Mouse (Mus musculus) C3H10T1/2 (cell line): Measurements from ENCODE around the gene Gm45233. TPM values are rescaled to one million over a fixed set of nuclear protein-coding genes. Genes with fewer than 3 reads are reported as not detected.

Experiments
- polyA plus RNA-seq, 2 experiments: library from polyadenylated mRNA; unstranded; fragments of >200 nt; fragmentation: generic; extraction: Trizol; gene quantifications; one replicate each; pipeline ENCODE4 v1.2.1; 2012; ENCODE audit warnings: missing spikeins in 2 of 2

The Gm45233 gene
- polyA plus RNA-seq: under 1 TPM; 0.07 to 0.63 TPM

GRCm38 (mm10) chr7:43443917-43444293, at the start of gene Gm45233, which contains the start of gene Etfb:
Gene Gm45233, plus strand, starts transcription at chr7:43444128.
Gene Etfb, plus strand, starts transcription at chr7:43444083.

GRCm38 (mm10) chr7:43408131-43408553, 35.8 kb upstream of the Gm45233 start, which contains the start of gene Siglecg:
Gene Siglecg, plus strand, starts transcription at chr7:43408204.

GRCm38 (mm10) chr7:43427406-43427805, 16.5 kb upstream of the Gm45233 start, which contains the start of gene Lim2:
Gene Lim2, plus strand, starts transcription at chr7:43427670.

GRCm38 (mm10) chr7:43436341-43437255, 7.3 kb upstream of the Gm45233 start, which contains the start of gene Nkg7:
Gene Nkg7, plus strand, starts transcription at chr7:43437073.

DNA sequence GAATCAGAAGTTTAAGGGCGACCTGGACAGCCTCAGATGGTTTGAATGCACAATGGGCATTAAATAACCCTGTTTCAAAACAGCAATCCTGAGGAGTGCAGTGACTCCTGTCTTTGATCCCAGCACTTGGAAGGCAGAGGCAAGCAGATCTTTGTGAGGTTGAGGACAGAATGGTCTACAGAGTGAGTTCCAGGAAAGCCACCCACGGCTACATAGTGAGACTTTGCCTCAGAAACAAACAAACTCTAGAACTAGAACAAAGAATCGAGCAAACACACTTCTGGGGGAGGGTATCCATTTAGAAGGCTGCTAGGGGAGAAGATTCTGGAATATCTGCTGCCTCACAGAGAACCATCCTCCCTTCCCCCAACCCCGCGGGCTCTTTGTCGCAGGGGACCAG, 3.4 kb upstream of the Gm45233 start, which contains the start of gene Cldnd2:
Gene Cldnd2, plus strand, starts transcription at position 301 of the 400 bp plus-strand sequence.

DNA sequence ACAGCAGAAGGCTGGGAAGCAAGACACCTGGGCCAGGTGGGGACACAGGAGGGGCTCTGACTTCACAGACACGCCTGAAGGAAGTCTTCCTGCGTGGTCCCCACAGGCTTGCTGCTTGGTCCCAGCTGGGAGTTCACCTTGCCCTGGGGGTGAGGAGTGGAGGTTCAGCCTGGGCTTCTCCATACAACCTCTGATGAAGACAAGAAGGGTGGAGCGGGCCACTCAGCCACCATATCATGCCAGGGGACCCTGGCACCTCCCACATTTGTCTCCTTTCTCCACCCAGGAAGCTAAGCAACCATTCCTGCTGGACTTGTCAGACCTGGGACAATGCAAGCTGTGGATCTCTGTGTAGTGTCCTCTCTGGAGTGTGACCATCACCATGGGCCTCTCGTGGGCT, 18.9 kb downstream of the Gm45233 start, which contains the start of gene Vsig10l:
Gene Vsig10l, plus strand, starts transcription at position 301 of the 400 bp plus-strand sequence.

GRCm38 (mm10) chr7:43489631-43490125, 45.8 kb downstream of the Gm45233 start, which contains the start of gene Iglon5:
Gene Iglon5, minus strand, starts transcription at chr7:43490075.

Other genes with a start within 250 kb of the Gm45233 start
- gene Zfp715, start 130.8 kb upstream of the Gm45233 start, polyA plus RNA-seq: 1 to 10 TPM in 1 of 2 experiments, under 1 TPM in 1; 0.14 to 1.3 TPM
- not detected for gene Siglecf, start 92.8 kb upstream of the Gm45233 start, polyA plus RNA-seq
- under 1 TPM in 1 of 2 experiments, not detected in 1; 0.62 TPM for gene Siglecg, start 35.9 kb upstream of the Gm45233 start, polyA plus RNA-seq
- not detected for gene Lim2, start 16.5 kb upstream of the Gm45233 start, polyA plus RNA-seq
- gene Nkg7, start 7.1 kb upstream of the Gm45233 start, polyA plus RNA-seq: under 1 TPM in 1 of 2 experiments, not detected in 1; 0.09 TPM
- not detected for gene Cldnd2, start 3.3 kb upstream of the Gm45233 start, polyA plus RNA-seq
- gene Etfb, start within 50 bp of the Gm45233 start, polyA plus RNA-seq: 100 to 1,000 TPM; 318 to 407 TPM
- 1 to 10 TPM in 1 of 2 experiments, under 1 TPM in 1; 0.11 to 2.1 TPM for gene Vsig10l, start 19.0 kb downstream of the Gm45233 start, polyA plus RNA-seq
- gene Iglon5, start 45.9 kb downstream of the Gm45233 start, polyA plus RNA-seq: 10 to 100 TPM in 1 of 2 experiments, 1 to 10 TPM in 1; 5.7 to 26.5 TPM
- not detected for gene 4931406B18Rik, start 61.8 kb downstream of the Gm45233 start, polyA plus RNA-seq
- under 1 TPM in 1 of 2 experiments, not detected in 1; 0.04 TPM for gene Cd33, start 100.3 kb downstream of the Gm45233 start, polyA plus RNA-seq
- 1 to 10 TPM in 1 of 2 experiments, under 1 TPM in 1; 0.11 to 2.6 TPM for gene Zfp658, start 118.1 kb downstream of the Gm45233 start, polyA plus RNA-seq
- gene Zfp719, start 135.5 kb downstream of the Gm45233 start, polyA plus RNA-seq: 1 to 10 TPM in 1 of 2 experiments, under 1 TPM in 1; 0.09 to 1.8 TPM
- gene Zfp819, start 163.0 kb downstream of the Gm45233 start, polyA plus RNA-seq: not detected
- not detected for gene Ceacam18, start 190.6 kb downstream of the Gm45233 start, polyA plus RNA-seq
- gene Siglece, start 216.0 kb downstream of the Gm45233 start, polyA plus RNA-seq: not detected
- gene Ctu1, start 227.9 kb downstream of the Gm45233 start, polyA plus RNA-seq: 10 to 100 TPM in 1 of 2 experiments, 1 to 10 TPM in 1; 6.7 to 11.8 TPM
- gene Klk14, start 246.3 kb downstream of the Gm45233 start, polyA plus RNA-seq: under 1 TPM; 0.05 to 0.08 TPM